Mouse (Mus musculus) right cerebral cortex, adult 18-20 months (tissue): ENCODE results near the gene Gm11115.

Source experiments
- DNase-seq: peaks from one replicate; pipeline ENCODE4 v3.0.0; 2022; ENCODE audit warnings: mixed read lengths

Gm11115 gene

DNA sequence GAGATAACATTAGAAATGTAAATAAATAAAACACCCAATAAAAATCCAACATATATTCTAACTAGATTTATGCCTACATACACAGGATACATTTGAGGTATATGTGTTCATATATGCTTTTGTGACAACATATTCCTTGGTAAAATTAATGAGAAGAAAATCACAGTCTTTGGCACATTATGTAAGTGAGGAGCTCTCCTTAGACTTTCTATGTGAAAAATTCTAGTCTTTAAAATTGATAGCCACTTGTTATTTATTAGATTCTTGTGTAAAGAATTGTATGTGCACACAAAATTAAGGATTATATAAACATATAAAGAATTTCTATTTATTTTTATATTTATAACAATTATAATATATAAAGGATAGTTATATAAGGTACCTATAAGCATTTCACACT lies at the start of gene Gm11115:
TSS of gene Gm11115 (minus strand) at position 101 of the 400 bp plus-strand sequence.
- DNase-seq, result no peak

DNA sequence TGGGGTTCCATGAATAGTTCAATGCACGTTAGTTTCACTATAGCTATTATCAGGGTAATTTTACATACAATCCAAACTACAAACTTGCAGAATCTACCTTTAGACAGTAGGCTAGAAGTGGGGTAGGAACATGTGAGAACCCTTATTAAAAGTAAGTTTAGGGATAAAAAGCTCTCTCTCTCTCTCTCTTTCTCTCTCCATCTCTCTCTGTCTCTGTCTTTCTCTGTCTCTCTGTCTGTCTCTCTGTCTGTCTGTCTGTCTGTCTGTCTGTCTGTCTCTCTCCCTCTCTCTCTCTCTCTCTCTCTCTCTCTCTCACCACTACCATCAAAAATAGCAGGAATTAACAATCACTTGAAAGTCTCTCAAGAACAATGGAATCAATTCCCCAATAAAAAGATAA lies 42.5 kb downstream of the Gm11115 start, which contains the start of gene Gm11116:
TSS of gene Gm11116 (minus strand) at position 101 of the 400 bp plus-strand sequence.
- DNase-seq, result no peak
